Mouse (Mus musculus) ES-CJ7 (cell line): ENCODE results near the gene Lipc.

Experiments
- DNase-seq: peaks from one replicate; pipeline ENCODE4 v3.0.0; 2011; ENCODE audit warnings: low read depth, low spot score

Gene Lipc

GRCm38 (mm10) chr9:70952126-70952525 lies at the start of gene Lipc:
TSS of gene Lipc (minus strand) at chr9:70952226.
- no peak for DNase-seq

- DNase-seq: no peak
Measured at GRCm38 (mm10) chr9:70999161-70999560, 47.1 kb upstream of the Lipc start.

DNA sequence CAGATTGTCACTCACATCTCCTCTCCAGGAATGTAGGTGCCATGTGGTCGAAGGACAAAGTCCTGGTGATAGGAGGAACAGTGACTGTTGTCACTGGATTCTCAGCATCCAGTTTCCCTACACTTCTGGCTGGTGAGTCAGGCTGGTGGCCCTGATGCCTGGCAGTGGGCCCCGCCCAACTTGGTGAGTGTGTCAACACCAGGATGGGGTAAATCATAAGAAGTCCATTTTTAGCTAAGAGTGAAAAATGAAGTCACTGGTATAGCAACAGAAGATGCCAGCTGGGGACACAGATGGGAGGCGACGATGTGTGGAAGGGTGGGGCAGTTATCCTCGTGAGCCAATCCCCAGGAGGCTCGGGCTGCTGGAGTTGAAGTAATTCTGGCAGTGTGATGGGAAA lies 46.7 kb upstream of the Lipc start:
- DNase-seq: no peak

GRCm38 (mm10) chr9:70993326-70993725 lies 41.3 kb upstream of the Lipc start:
- no peak for DNase-seq

DNA sequence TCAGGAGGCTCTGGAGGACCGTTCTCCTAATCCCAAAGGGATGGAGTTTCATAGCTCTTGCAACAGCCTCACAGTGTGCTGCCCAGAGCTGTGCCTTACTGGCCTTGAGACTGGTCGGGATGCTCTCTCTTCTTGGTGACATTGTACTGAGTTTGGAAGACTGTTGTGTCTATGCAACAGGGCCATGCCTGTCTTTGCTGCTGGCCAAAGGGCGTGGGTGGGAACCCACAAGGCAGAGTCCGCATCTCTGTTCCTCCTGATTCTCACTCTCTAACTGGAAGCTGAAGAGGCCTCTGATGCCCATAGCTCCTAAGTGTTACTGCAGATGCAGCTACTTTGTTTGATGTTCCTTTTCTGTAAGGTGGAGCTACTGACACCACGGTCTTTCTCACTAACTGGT lies 39.4 kb upstream of the Lipc start:
- DNase-seq: no peak

- DNase-seq: peak; percentile 20
Measured at GRCm38 (mm10) chr9:70987210-70987609, 35.2 kb upstream of the Lipc start.

DNA sequence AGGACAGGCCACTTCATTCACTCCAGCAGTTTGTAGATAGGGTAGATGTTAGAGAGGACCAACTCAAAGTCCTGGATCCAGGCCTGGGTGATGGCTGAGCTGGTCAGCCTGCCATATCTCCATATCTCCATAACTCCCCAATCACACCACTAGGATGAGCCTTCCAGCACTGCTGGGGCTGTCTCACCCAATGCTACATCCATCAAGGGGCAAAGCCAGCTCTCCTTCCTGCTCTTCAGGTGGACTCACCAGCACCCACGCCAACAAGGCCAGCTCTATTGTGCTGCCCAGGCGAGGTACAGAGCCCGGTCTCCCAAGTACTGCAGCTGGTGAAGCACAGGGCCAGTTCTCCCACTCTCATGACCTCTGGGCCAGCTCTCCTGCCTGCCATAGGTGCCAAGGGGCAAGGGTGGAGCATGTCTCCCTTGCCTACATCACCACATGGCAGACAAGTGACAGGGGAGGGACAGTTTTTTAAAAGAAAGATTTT lies 31.0 kb upstream of the Lipc start:
- no peak for DNase-seq

- DNase-seq: no peak
Measured at GRCm38 (mm10) chr9:70981721-70982120, 29.7 kb upstream of the Lipc start.

DNA sequence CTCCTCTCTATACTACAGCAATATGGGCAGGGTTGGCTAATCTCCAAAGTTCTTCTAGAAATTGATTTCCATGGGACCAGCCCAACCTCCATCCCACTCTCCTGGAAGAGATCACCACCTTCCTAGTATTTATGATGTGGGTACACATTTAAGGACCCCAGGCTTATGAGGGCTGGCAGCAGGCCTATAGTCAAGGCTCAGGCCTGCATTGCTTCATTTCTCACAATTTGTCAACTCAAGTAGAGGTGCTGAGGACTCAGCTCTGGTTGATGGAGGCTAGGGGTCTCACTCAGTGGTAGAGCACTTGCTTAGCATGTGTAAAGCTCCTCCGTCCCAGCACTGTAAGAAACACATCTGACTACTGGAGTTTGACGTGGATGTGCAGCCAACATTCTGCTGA lies 27.6 kb upstream of the Lipc start:
- DNase-seq: no peak

DNA sequence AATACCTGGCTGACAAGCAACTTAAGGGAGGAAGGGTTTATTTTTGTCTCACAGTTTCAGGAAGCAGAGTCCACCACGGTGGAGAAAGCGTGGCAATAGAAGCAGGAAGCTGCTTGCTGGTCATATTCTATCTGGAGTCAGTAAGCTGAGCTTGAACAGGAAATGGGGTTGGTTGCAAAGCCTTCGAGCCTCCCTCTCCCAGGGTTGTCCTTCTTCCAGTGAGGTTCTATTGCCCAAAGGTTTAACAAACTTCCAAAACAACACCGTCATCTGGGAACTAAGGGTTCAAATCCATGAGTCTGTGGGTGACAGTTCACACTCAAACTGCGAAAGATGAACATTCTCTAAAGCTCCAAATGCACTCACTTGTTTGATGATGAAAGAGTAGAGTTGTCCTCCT lies 27.1 kb upstream of the Lipc start:
- DNase-seq: no peak

DNA sequence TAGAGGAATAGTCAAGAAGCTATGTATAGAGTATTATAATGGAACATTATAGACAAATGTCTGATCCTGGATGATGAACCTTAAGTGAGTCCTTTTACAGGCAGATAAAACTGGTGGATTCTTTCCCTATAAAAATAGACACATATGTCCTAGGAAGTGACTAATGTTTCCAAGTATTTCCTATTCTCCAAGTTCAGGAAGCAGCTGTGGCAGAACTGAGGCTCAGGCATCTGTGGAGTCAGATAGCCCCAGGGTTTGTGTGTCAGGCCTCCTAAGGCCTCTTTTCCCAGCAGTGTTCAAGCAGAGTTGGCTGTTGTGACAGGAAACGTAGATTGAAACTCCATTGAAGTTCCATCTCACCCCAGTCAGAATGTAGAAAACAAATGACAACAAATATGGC lies 25.4 kb upstream of the Lipc start:
- no peak for DNase-seq

GRCm38 (mm10) chr9:70975921-70976320 lies 23.9 kb upstream of the Lipc start:
- DNase-seq: no peak

DNA sequence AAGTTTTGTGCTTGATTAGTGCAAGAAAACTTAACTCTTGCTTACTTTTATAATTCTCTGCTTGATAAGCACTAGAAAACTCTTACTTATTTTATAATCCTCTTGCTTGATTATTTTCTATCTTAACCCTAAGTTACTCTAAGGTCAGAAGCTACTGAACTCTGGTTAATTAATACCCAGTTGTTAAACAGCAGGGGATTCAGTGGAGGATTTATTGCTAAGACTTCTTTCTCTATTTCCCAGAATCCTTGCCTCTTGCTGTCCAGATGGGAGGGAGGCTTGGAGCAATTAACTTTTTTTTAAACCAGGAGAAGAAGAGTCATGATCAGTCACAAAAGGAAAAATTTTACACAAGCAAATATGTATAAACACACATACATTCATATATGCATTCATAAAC lies 21.3 kb upstream of the Lipc start:
- DNase-seq: no peak

DNA sequence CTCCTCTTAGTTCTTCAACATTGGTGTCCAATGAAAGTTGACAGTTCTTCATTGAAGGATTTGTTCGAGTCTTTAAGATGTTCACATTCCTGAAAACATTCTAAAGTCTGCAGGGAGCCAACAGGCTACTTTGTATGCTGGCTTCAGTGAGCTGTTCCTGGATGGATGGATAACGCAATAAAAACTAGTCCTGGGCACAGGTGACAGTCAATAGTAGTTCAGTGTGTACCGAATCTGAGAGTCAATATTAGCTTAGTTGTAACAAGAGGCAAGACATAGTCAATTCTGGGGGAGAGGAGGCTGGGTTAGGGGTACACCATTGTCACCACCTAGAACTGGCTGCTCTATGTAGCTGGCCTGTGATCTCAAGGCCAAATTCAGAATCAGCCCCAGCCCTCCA lies 17.2 kb upstream of the Lipc start:
- DNase-seq: no peak

- no peak for DNase-seq
Measured at GRCm38 (mm10) chr9:70965999-70966994, 14.3 kb upstream of the Lipc start.

DNA sequence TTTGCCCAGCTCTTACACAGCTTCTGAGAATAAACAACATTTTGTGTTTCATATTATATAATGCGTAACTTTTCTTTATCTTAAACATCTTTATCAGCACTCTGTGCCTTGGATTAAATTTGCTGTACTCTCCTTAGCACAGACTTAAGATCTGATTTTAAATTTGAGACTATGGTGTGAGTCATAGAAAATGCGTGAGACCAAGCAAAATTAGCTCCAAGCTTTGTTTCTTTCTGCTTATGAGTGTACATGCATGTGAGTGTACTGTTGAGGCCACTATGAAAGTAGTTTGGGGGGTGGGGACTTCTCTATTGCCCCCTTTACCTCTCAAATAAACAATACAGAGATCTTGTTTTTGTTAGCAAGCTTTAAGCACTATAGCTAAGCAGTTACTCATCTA lies 13.4 kb upstream of the Lipc start:
- no peak for DNase-seq

DNA sequence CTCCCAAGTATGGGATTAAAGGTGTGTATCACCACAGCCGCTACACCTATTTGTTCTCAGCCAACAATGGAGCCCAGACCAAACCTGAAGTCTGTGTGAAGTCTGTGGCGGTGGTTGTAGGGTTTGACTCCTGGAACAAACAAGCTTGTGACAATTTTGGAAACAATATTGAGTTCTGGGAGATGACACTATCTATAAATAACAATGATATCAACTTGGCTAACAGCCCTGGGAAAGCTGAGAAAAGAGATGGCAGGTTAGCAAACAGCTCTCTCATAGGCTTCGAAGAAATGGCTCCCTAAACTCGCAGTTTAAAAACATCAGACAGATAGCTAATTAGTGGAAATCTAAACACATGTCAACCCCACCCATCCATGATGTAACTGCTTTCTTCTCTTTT lies 13.0 kb upstream of the Lipc start:
- no peak for DNase-seq

GRCm38 (mm10) chr9:70963461-70963891 lies 11.4 kb upstream of the Lipc start:
- DNase-seq: no peak

DNA sequence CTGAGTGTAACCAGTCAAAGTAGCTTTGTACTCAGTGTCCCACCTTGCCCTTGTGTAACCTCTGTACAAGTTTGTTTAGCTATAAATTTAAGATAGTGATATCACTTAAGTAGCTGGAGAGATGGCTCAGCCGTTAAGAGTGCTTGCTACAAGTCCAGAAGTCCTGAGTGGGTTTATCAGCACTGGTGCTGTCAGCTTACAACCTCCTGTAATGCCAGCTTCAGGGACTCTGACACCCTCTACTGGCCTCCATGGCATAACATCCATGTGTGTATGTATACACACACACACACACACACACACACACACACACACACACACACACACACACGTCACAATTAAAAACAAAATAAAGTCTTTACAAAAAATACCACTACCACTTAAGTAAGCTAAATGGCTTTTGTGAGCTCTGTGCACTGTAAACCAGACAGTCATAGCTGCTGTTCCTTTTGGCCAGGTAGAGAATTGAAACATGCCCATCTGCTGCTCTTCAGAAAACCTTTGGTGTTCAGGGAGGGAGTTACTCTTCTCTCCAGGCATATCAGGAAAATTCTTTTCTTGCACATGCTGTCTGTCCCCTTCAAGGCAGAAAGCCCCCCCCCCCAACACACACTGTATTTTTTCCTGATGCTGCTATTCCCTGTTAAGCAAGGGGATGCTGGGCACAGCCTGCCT lies 10.9 kb upstream of the Lipc start:
- no peak for DNase-seq

- DNase-seq: no peak
Measured at GRCm38 (mm10) chr9:70960301-70960700, 8.3 kb upstream of the Lipc start.

DNA sequence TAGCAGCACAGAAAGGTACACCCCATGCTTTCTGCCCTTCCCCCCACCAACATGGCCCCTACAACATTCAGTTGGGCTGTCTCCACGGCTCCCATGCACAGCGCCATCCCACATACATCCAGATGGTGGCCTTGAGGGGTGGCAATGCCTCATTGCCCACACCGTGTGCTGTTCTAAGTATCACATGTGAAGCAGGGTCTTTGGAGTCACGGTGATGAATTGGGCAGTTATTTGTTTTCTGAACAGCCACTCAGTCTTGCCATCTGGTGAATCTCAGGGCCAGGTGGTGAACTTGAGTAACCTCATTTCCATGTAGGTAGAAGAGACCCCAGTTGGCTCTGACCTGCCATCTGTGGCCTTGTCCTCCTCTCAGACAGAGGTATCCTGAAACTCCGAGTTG lies 7.8 kb upstream of the Lipc start:
- DNase-seq: no peak

DNA sequence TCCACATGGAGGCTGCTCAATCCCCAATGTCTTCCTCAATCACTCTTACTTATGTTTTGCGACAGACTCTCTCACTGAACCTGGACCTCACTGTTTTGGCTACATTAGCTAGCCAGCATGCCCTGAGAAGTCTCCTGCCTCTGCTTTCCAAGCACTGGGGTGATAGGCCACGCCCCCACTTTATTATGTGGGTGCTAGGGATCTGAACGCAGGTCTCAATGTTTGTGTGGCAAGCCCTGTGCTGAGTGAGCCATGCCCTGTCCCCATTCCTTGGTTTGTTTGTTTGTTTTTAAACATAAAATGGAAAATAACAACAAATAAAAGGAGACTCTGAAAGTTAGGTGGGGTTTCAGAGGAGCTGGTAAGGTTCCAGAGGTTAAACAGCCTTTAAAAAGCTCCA lies 7.4 kb upstream of the Lipc start:
- DNase-seq: no peak

GRCm38 (mm10) chr9:70958381-70958780 lies 6.4 kb upstream of the Lipc start:
- no peak for DNase-seq
